Mouse (Mus musculus) liver, embryonic 13.5 days (tissue): ENCODE measurements around the gene Cracr2a. TPM values are rescaled to one million over a fixed set of nuclear protein-coding genes. Genes with fewer than 3 reads are reported as not detected.
"Not testable (repeated sequence)": the region's sequence is repeated elsewhere in the genome, so short reads cannot be mapped to it uniquely, and the experiment has no call there.

Experiments used
- ATAC-seq: fragments of 200-750 bp; cut with Nextera tagmentation; 2 replicates; pipeline ENCODE4 v1.8.0; 2017; ENCODE audit warnings: low read depth, mild to moderate bottlenecking, moderate number of reproducible peaks, moderate library complexity
- DNase-seq: peaks from one replicate; pipeline ENCODE4 v3.0.0; 2022
- H3K27ac ChIP-seq: fragments of 300-500 bp; sonication (generic); 2 replicates; pipeline ENCODE4 v1.5.1; 2015; ENCODE audit warnings: moderate library complexity, mild to moderate bottlenecking, inconsistent platforms
- H3K27me3 ChIP-seq: fragments of 300-500 bp; sonication (generic); 2 replicates; pipeline ENCODE4 v1.6.1; 2015; ENCODE audit warnings: mild to moderate bottlenecking, inconsistent platforms
- H3K36me3 ChIP-seq: fragments of 300-500 bp; sonication (generic); 2 replicates; pipeline ENCODE4 v1.6.1; 2015; ENCODE audit warnings: mild to moderate bottlenecking, inconsistent platforms
- H3K4me1 ChIP-seq: fragments of 300-500 bp; sonication (generic); replicated peaks from 2 replicates; pipeline ENCODE4 v1.6.1; 2015; ENCODE audit warnings: inconsistent platforms
- H3K4me2 ChIP-seq: fragments of 300-500 bp; sonication (generic); 2 replicates; pipeline ENCODE4 v1.6.1; 2015; ENCODE audit warnings: inconsistent platforms, mild to moderate bottlenecking, moderate library complexity
- H3K4me3 ChIP-seq: fragments of 300-500 bp; sonication (generic); replicated peaks from 2 replicates; pipeline ENCODE4 v1.5.1; 2015; ENCODE audit warnings: mild to moderate bottlenecking, inconsistent platforms
- H3K9ac ChIP-seq: fragments of 300-500 bp; sonication (generic); 2 replicates; pipeline ENCODE4 v1.6.1; 2015; ENCODE audit warnings: mild to moderate bottlenecking, inconsistent platforms
- H3K9me3 ChIP-seq: fragments of 300-500 bp; sonication (generic); replicated peaks from 2 replicates; pipeline ENCODE4 v1.6.1; 2016; ENCODE audit warnings: inconsistent platforms
- WGBS: fragments of 180-500 bp; shearing (Covaris S2); methylation state at CpG from one replicate; pipeline ENCODE4 v1.1.7; 2015; ENCODE audit not compliant: insufficient replicate concordance; 5-methylcytosine and 5-hydroxymethylcytosine counted together
- polyA plus RNA-seq: library from polyadenylated mRNA; unstranded; fragments of >200 nt; fragmentation: Nextera tagmentation; extraction: Ambion mirVana; gene quantifications from 2 replicates; pipeline ENCODE4 v1.2.1, GENCODE M21; 2015

The Cracr2a gene
- polyA plus RNA-seq: 0.79 and 0.88 TPM in 2 replicates

- peak within 1 kb of the TSS; percentile 63 for H3K4me3 ChIP-seq
- H3K4me1 ChIP-seq: peaks cover 22% of the 10 kb centered on the region
- no peaks in the 10 kb centered on the region for H3K9me3 ChIP-seq
- H3K27ac ChIP-seq: no peak within 1 kb of the TSS
- H3K9ac ChIP-seq: peak within 1 kb of the TSS; percentile 65
- peak within 1 kb of the TSS; percentile 80 for H3K4me2 ChIP-seq
- no peaks in the 10 kb centered on the region; the same call in 1 of the 2 replicates for H3K27me3 ChIP-seq
- ATAC-seq (peak; percentile 94), DNase-seq (peak; percentile 66)
- WGBS: under 1% methylated on average over 22 of the region's 22 CpGs
- H3K36me3 ChIP-seq: no peaks in the 10 kb centered on the region
Observed at GRCm38 (mm10) chr6:127561231-127562020, at the start of gene Cracr2a. Cracr2a (plus strand) TSS chr6:127561338.

GRCm38 (mm10) chr6:127513776-127514175, 47.4 kb upstream of the Cracr2a start:
- not testable (repeated sequence) for ATAC-seq, H3K4me2 ChIP-seq, H3K36me3 ChIP-seq, DNase-seq, H3K9ac ChIP-seq, H3K27ac ChIP-seq, H3K4me3 ChIP-seq, H3K27me3 ChIP-seq, H3K4me1 ChIP-seq, H3K9me3 ChIP-seq
- 84% methylated on average over 7 of the region's 12 CpGs for WGBS

DNA sequence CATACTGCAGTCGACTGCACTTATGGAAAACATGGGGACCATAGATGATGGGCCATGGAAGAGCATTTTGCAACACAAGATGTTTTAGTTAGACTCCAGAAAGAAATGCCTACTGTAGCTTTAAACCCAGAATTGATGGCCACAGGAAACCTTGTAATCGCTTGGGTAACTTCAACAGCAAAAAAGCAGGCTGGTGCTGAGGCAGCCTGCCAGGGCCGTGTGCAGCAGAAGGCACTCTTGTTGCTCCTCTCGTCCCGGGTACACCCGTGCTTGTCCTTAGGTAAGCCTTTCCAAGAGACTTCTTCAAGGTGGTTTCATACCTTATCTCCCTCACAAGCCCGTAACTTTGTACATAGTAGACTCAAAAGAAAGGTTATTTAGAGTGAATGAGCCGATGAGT, 40.0 kb upstream of the Cracr2a start:
- 49% methylated on average over 8 of the region's 8 CpGs for WGBS
- Histone ChIP-seq H3K27ac (no peak overlapping the region; the same call in 1 of the 2 replicates), H3K9ac (no peak overlapping the region), H3K4me3 (no peak overlapping the region), H3K4me2 (no peak overlapping the region), H3K36me3 (no peaks in the 10 kb centered on the region), H3K9me3 (no peaks in the 10 kb centered on the region), H3K4me1 (no peaks in the 10 kb centered on the region), H3K27me3 (no peaks in the 10 kb centered on the region)
- DNase-seq (no peak), ATAC-seq (no peak)

DNA sequence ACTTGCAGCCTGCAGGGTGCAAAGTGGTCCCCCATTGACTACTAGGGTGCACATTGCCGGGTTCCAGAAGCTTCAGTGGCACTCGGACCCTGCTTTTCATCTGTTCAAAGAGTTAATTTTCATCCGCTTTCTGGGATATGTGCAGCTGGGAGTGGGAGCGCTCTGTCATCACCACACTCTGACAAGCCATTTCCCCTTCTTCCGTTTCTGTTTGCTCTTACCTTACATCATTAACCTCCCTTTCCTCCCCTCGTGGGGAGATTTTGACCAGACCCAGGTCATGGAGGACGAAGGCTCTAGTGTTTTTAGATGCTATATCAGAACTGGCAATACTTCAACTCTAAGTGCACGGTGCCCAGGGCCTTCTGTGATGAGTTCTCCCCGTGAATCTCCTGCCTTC, 38.8 kb upstream of the Cracr2a start:
- H3K4me2 ChIP-seq: no peak overlapping the region
- no peaks in the 10 kb centered on the region for H3K36me3 ChIP-seq
- no peaks in the 10 kb centered on the region for H3K27me3 ChIP-seq
- DNase-seq: no peak
- no peaks in the 10 kb centered on the region for H3K9me3 ChIP-seq
- no peak overlapping the region for H3K27ac ChIP-seq
- no peak overlapping the region for H3K4me3 ChIP-seq
- no peak overlapping the region for H3K9ac ChIP-seq
- H3K4me1 ChIP-seq: no peaks in the 10 kb centered on the region
- WGBS: 11% methylated on average over 9 of the region's 9 CpGs
- no peak for ATAC-seq

GRCm38 (mm10) chr6:127524442-127524841, 36.7 kb upstream of the Cracr2a start:
- no peak for ATAC-seq
- no peak overlapping the region for H3K27ac ChIP-seq
- H3K4me2 ChIP-seq: no peak overlapping the region
- no peaks in the 10 kb centered on the region for H3K9me3 ChIP-seq
- no peak overlapping the region for H3K9ac ChIP-seq
- H3K36me3 ChIP-seq: no peaks in the 10 kb centered on the region
- no peak overlapping the region for H3K4me3 ChIP-seq
- peaks cover 6% of the 10 kb centered on the region for H3K4me1 ChIP-seq
- WGBS: 18% methylated on average over 8 of the region's 8 CpGs
- H3K27me3 ChIP-seq: no peaks in the 10 kb centered on the region
- DNase-seq: peak; percentile 23

- no peak overlapping the region for H3K4me3 ChIP-seq
- H3K4me2 ChIP-seq: no peak overlapping the region
- no peaks in the 10 kb centered on the region for H3K9me3 ChIP-seq
- H3K27me3 ChIP-seq: no peaks in the 10 kb centered on the region
- H3K36me3 ChIP-seq: no peaks in the 10 kb centered on the region
- no peak overlapping the region for H3K27ac ChIP-seq
- no peak overlapping the region for H3K9ac ChIP-seq
- peaks cover 11% of the 10 kb centered on the region for H3K4me1 ChIP-seq
- ATAC-seq: no peak
- WGBS: 66% methylated on average over 7 of the region's 7 CpGs
- DNase-seq: no peak
Observed at GRCm38 (mm10) chr6:127528625-127529024, 32.5 kb upstream of the Cracr2a start.

GRCm38 (mm10) chr6:127529451-127529850, 31.7 kb upstream of the Cracr2a start:
- Histone ChIP-seq H3K27ac (no peak overlapping the region), H3K4me1 (peaks cover 11% of the 10 kb centered on the region), H3K36me3 (no peaks in the 10 kb centered on the region), H3K4me3 (no peak overlapping the region), H3K9me3 (no peaks in the 10 kb centered on the region), H3K9ac (no peak overlapping the region), H3K4me2 (no peak overlapping the region), H3K27me3 (no peaks in the 10 kb centered on the region)
- ATAC-seq (peak; percentile 69), DNase-seq (no peak)
- WGBS: 31% methylated on average over 2 of the region's 2 CpGs

GRCm38 (mm10) chr6:127530206-127530605, 30.9 kb upstream of the Cracr2a start:
- DNase-seq (no peak), ATAC-seq (no peak)
- Histone ChIP-seq H3K9ac (no peak overlapping the region), H3K4me3 (no peak overlapping the region), H3K36me3 (no peaks in the 10 kb centered on the region), H3K4me1 (peaks cover 11% of the 10 kb centered on the region), H3K27me3 (no peaks in the 10 kb centered on the region), H3K27ac (no peak overlapping the region), H3K4me2 (no peak overlapping the region), H3K9me3 (no peaks in the 10 kb centered on the region)
- 34% methylated on average over 3 of the region's 3 CpGs for WGBS

GRCm38 (mm10) chr6:127531412-127532205, 29.5 kb upstream of the Cracr2a start:
- H3K9me3 ChIP-seq: no peaks in the 10 kb centered on the region
- ATAC-seq (no peak), DNase-seq (no peak)
- no peaks in the 10 kb centered on the region for H3K27me3 ChIP-seq
- H3K4me1 ChIP-seq: peaks cover 11% of the 10 kb centered on the region
- H3K36me3 ChIP-seq: no peaks in the 10 kb centered on the region
- no peak overlapping the region for H3K4me3 ChIP-seq
- no peak overlapping the region for H3K9ac ChIP-seq
- WGBS: 25% methylated on average over 3 of the region's 3 CpGs
- no peak overlapping the region for H3K27ac ChIP-seq
- no peak overlapping the region for H3K4me2 ChIP-seq

DNA sequence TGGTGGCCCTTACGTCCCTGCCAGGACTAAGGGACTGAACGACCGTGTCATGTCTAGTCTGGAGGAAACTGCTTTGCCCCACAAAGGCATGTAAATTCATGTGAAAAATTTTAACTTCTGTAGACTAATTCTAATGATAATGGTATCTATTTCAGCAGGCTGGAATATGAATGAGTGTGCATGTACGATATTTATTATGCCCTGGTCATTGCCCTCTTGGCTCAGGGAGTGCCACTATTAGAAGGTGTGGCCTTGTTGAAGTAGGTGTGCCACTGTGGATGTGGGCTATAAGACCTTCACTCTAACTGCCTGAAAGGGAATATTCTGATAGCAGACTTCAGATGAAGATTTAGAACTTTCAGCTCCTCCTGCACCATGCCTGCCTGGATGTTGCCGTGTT, 28.8 kb upstream of the Cracr2a start:
- no peak overlapping the region for H3K4me3 ChIP-seq
- WGBS: 80% methylated on average over 5 of the region's 5 CpGs
- no peaks in the 10 kb centered on the region for H3K36me3 ChIP-seq
- no peak overlapping the region for H3K4me2 ChIP-seq
- H3K9ac ChIP-seq: no peak overlapping the region
- H3K9me3 ChIP-seq: no peaks in the 10 kb centered on the region
- peaks cover 11% of the 10 kb centered on the region for H3K4me1 ChIP-seq
- DNase-seq: no peak
- H3K27ac ChIP-seq: no peak overlapping the region
- no peaks in the 10 kb centered on the region for H3K27me3 ChIP-seq
- ATAC-seq: no peak

- Histone ChIP-seq H3K9me3 (no peaks in the 10 kb centered on the region), H3K4me3 (no peak overlapping the region), H3K27me3 (no peaks in the 10 kb centered on the region), H3K4me2 (no peak overlapping the region), H3K36me3 (no peaks in the 10 kb centered on the region), H3K27ac (no peak overlapping the region), H3K9ac (no peak overlapping the region), H3K4me1 (peaks cover 8% of the 10 kb centered on the region)
- ATAC-seq (no peak), DNase-seq (no peak)
- 60% methylated on average over 5 of the region's 5 CpGs for WGBS
Observed at GRCm38 (mm10) chr6:127533766-127534165, 27.4 kb upstream of the Cracr2a start.
